Mouse (Mus musculus): ENCODE data around the gene Hdgfl3. TPM values are rescaled to one million over a fixed set of nuclear protein-coding genes. Genes with fewer than 3 reads are reported as not detected.

Hdgfl3 gene
- polyA plus RNA-seq, 1 experiment, result 0.06 TPM

- Histone ChIP-seq H3K27me3 (ENCODE audit: control insufficient read depth, insufficient read depth, insufficient read length) (peaks cover 4% of the 10 kb centered on the region), H3K4me3 (no peak overlapping the region), H3K79me2 (ENCODE audit: control insufficient read depth, insufficient read depth) (no peaks in the 10 kb centered on the region), H3K4me2 (ENCODE audit: low read depth) (no peak overlapping the region), H3ac (ENCODE audit: control insufficient read depth, insufficient read length) (no peak overlapping the region), H3K36me3 (ENCODE audit: control insufficient read depth, insufficient read depth) (no peaks in the 10 kb centered on the region)
- no peak for TF ChIP-seq CEBPB (IDR thresholded peaks at IDR 0.05; ENCODE audit: insufficient read depth, poor library complexity, severe bottlenecking)
- no peak for TF ChIP-seq MAX (IDR thresholded peaks at IDR 0.05; ENCODE audit: low read depth)
- TF ChIP-seq E2F4 (IDR thresholded peaks at IDR 0.05; ENCODE audit: insufficient read depth), result no peak
Measured at GRCm38 (mm10) chr7:81885128-81885527, 49.1 kb downstream of the Hdgfl3 start.

GRCm38 (mm10) chr7:81881600-81881999 is 52.7 kb downstream of the Hdgfl3 start:
- Histone ChIP-seq H3K79me2 (ENCODE audit: control insufficient read depth, insufficient read depth) (no peaks in the 10 kb centered on the region), H3K4me3 (no peak overlapping the region), H3K27me3 (ENCODE audit: control insufficient read depth, insufficient read depth, insufficient read length) (peaks cover 19% of the 10 kb centered on the region), H3K36me3 (ENCODE audit: control insufficient read depth, insufficient read depth) (no peaks in the 10 kb centered on the region), H3ac (ENCODE audit: control insufficient read depth, insufficient read length) (no peak overlapping the region), H3K4me2 (ENCODE audit: low read depth) (no peak overlapping the region)
- no peak for TF ChIP-seq MAX (IDR thresholded peaks at IDR 0.05; ENCODE audit: low read depth)
- TF ChIP-seq SRF (IDR thresholded peaks at IDR 0.05; ENCODE audit: control insufficient read depth, insufficient read length, low read depth), result no peak
- no peak for TF ChIP-seq CEBPB (IDR thresholded peaks at IDR 0.05; ENCODE audit: insufficient read depth, poor library complexity, severe bottlenecking)
- no peak for TF ChIP-seq POLR2AphosphoS2 (IDR thresholded peaks at IDR 0.05; ENCODE audit: insufficient read length, low read depth)
- no peak for TF ChIP-seq TCF12 (IDR thresholded peaks at IDR 0.05; ENCODE audit: insufficient read depth, poor library complexity, severe bottlenecking)

- Histone ChIP-seq H3K4me3 (no peak overlapping the region), H3K27me3 (ENCODE audit: control insufficient read depth, insufficient read depth, insufficient read length) (peaks cover 15% of the 10 kb centered on the region), H3K36me3 (ENCODE audit: control insufficient read depth, insufficient read depth) (no peaks in the 10 kb centered on the region), H3K79me2 (ENCODE audit: control insufficient read depth, insufficient read depth) (no peaks in the 10 kb centered on the region), H3ac (ENCODE audit: control insufficient read depth, insufficient read length) (no peak overlapping the region), H3K4me2 (ENCODE audit: low read depth) (no peak overlapping the region)
- TF ChIP-seq MYOD1 (IDR thresholded peaks at IDR 0.05; ENCODE audit: control insufficient read depth in 1 of 3, insufficient read length in 2 of 3, low read depth in 2 of 3) (peak in 2 of 3 experiments; percentile 1 to 21), SRF (IDR thresholded peaks at IDR 0.05; ENCODE audit: control insufficient read depth, insufficient read length, low read depth) (no peak), MYOG (IDR thresholded peaks at IDR 0.05; ENCODE audit: control insufficient read depth in 1 of 3, insufficient read depth in 1 of 3, insufficient read length in 2 of 3, low read depth in 2 of 3) (peak in 1 of 3 experiments; percentile 64)
Measured at GRCm38 (mm10) chr7:81880797-81881196, 53.5 kb downstream of the Hdgfl3 start.

- Histone ChIP-seq H3K79me2 (ENCODE audit: control insufficient read depth, insufficient read depth) (no peaks in the 10 kb centered on the region), H3K4me3 (no peak overlapping the region), H3K36me3 (ENCODE audit: control insufficient read depth, insufficient read depth) (no peaks in the 10 kb centered on the region), H3K4me2 (ENCODE audit: low read depth) (no peak overlapping the region), H3ac (ENCODE audit: control insufficient read depth, insufficient read length) (no peak overlapping the region), H3K27me3 (ENCODE audit: control insufficient read depth, insufficient read depth, insufficient read length) (peaks cover 15% of the 10 kb centered on the region)
- no peak for TF ChIP-seq REST (IDR thresholded peaks at IDR 0.05; ENCODE audit: insufficient read depth, insufficient read length)
- TF ChIP-seq POLR2AphosphoS2 (IDR thresholded peaks at IDR 0.05; ENCODE audit: insufficient read length, low read depth), result no peak
- TF ChIP-seq CEBPB (IDR thresholded peaks at IDR 0.05; ENCODE audit: insufficient read depth, poor library complexity, severe bottlenecking), result no peak
- no peak for TF ChIP-seq USF1 (IDR thresholded peaks at IDR 0.05; ENCODE audit: low read depth)
- TF ChIP-seq POLR2A (IDR thresholded peaks at IDR 0.05; ENCODE audit: insufficient read length, low read depth), result no peak
- TF ChIP-seq SRF (IDR thresholded peaks at IDR 0.05; ENCODE audit: control insufficient read depth, insufficient read length, low read depth), result no peak
- TF ChIP-seq TCF12 (IDR thresholded peaks at IDR 0.05; ENCODE audit: insufficient read depth, poor library complexity, severe bottlenecking), result no peak
- TF ChIP-seq MYOG (IDR thresholded peaks at IDR 0.05; ENCODE audit: control insufficient read depth in 1 of 3, insufficient read depth in 1 of 3, insufficient read length in 2 of 3, low read depth in 2 of 3), result no peak
- TF ChIP-seq E2F4 (IDR thresholded peaks at IDR 0.05; ENCODE audit: insufficient read depth), result no peak
- no peak for TF ChIP-seq TCF3 (IDR thresholded peaks at IDR 0.05; ENCODE audit: insufficient read length, low read depth)
- no peak for TF ChIP-seq MAX (IDR thresholded peaks at IDR 0.05; ENCODE audit: low read depth)
- TF ChIP-seq MYOD1 (IDR thresholded peaks at IDR 0.05; ENCODE audit: control insufficient read depth in 1 of 3, insufficient read length in 2 of 3, low read depth in 2 of 3), result no peak
Measured at GRCm38 (mm10) chr7:81880286-81880685, 54.0 kb downstream of the Hdgfl3 start.

- Histone ChIP-seq H3K4me2 (ENCODE audit: low read depth) (no peak overlapping the region), H3K36me3 (ENCODE audit: control insufficient read depth, insufficient read depth) (no peaks in the 10 kb centered on the region), H3ac (ENCODE audit: control insufficient read depth, insufficient read length) (no peak overlapping the region), H3K4me3 (no peak overlapping the region), H3K27me3 (ENCODE audit: control insufficient read depth, insufficient read depth, insufficient read length) (peaks cover 15% of the 10 kb centered on the region), H3K79me2 (ENCODE audit: control insufficient read depth, insufficient read depth) (no peaks in the 10 kb centered on the region)
- TF ChIP-seq POLR2AphosphoS2 (IDR thresholded peaks at IDR 0.05; ENCODE audit: insufficient read length, low read depth) (no peak), E2F4 (IDR thresholded peaks at IDR 0.05; ENCODE audit: insufficient read depth) (no peak), USF1 (IDR thresholded peaks at IDR 0.05; ENCODE audit: low read depth) (no peak), MYOD1 (IDR thresholded peaks at IDR 0.05; ENCODE audit: control insufficient read depth in 1 of 3, insufficient read length in 2 of 3, low read depth in 2 of 3) (no peak), REST (IDR thresholded peaks at IDR 0.05; ENCODE audit: insufficient read depth, insufficient read length) (no peak), CEBPB (IDR thresholded peaks at IDR 0.05; ENCODE audit: insufficient read depth, poor library complexity, severe bottlenecking) (no peak), TCF12 (IDR thresholded peaks at IDR 0.05; ENCODE audit: insufficient read depth, poor library complexity, severe bottlenecking) (no peak), SRF (IDR thresholded peaks at IDR 0.05; ENCODE audit: control insufficient read depth, insufficient read length, low read depth) (no peak)
Measured at GRCm38 (mm10) chr7:81875372-81875771, 58.9 kb downstream of the Hdgfl3 start.

Data from myocyte (in vitro differentiated cells).